Mouse (Mus musculus) embryo, embryonic 9.5 days (tissue): Measurements from ENCODE around the gene Tifab.
A peak's percentile ranks its signal among the peaks of the same experiment; 100 is the strongest.
"Not testable (repeated sequence)": the region's sequence is repeated elsewhere in the genome, so short reads cannot be mapped to it uniquely, and the experiment has no call there.

Experiments
- DNase-seq: peaks from one replicate; pipeline ENCODE4 v3.0.0-alpha.2; 2017; ENCODE audit errors: extremely low spot score

Tifab gene

GRCm38 (mm10) chr13:56178416-56179035, at the start of gene Tifab:
TSS of gene Tifab (minus strand) at chr13:56178885.
- no peak for DNase-seq

GRCm38 (mm10) chr13:56226175-56226954, 47.7 kb upstream of the Tifab start:
- peak; percentile 17 for DNase-seq

- peak; percentile 47 for DNase-seq
These were observed 44.9 kb upstream of the Tifab start for GRCm38 (mm10) chr13:56223625-56224024.

GRCm38 (mm10) chr13:56222849-56223246, 44.2 kb upstream of the Tifab start:
- no peak for DNase-seq

- peak; percentile 63 for DNase-seq
These were observed 43.5 kb upstream of the Tifab start for GRCm38 (mm10) chr13:56221995-56222848.

- peak; percentile 85 for DNase-seq
These were observed 42.6 kb upstream of the Tifab start for GRCm38 (mm10) chr13:56221129-56221910.

- DNase-seq = no peak
These were observed 40.6 kb upstream of the Tifab start for GRCm38 (mm10) chr13:56219254-56219653.

- peak; percentile 39 for DNase-seq
These were observed 37.4 kb upstream of the Tifab start for GRCm38 (mm10) chr13:56216090-56216489.

GRCm38 (mm10) chr13:56214633-56215032, 35.9 kb upstream of the Tifab start:
- no peak for DNase-seq

- no peak for DNase-seq
These were observed 30.4 kb upstream of the Tifab start for GRCm38 (mm10) chr13:56209067-56209411.

GRCm38 (mm10) chr13:56208225-56209066, 29.8 kb upstream of the Tifab start:
- DNase-seq = peak; percentile 82

- no peak for DNase-seq
These were observed 20.8 kb upstream of the Tifab start for GRCm38 (mm10) chr13:56199506-56199905.

- peak; percentile 90 for DNase-seq
These were observed 19.0 kb upstream of the Tifab start for GRCm38 (mm10) chr13:56197473-56198266.

- DNase-seq = peak; percentile 37
These were observed 18.3 kb upstream of the Tifab start for GRCm38 (mm10) chr13:56197031-56197430.

- DNase-seq = not testable (repeated sequence)
These were observed 17.1 kb upstream of the Tifab start for GRCm38 (mm10) chr13:56195824-56196223.

- DNase-seq = not testable (repeated sequence)
These were observed 15.5 kb upstream of the Tifab start for GRCm38 (mm10) chr13:56194181-56194580.

- no peak for DNase-seq
These were observed 12.5 kb upstream of the Tifab start for GRCm38 (mm10) chr13:56191225-56191624.

GRCm38 (mm10) chr13:56189688-56190087, 11.0 kb upstream of the Tifab start:
- no peak for DNase-seq

GRCm38 (mm10) chr13:56183687-56184086, 5.0 kb upstream of the Tifab start:
- DNase-seq = no peak

- DNase-seq = no peak
These were observed 2.7 kb upstream of the Tifab start for GRCm38 (mm10) chr13:56181424-56181823.
